Comparison of ENCODE assay signal across 14 mouse cellular contexts in the genomic region with DNA sequence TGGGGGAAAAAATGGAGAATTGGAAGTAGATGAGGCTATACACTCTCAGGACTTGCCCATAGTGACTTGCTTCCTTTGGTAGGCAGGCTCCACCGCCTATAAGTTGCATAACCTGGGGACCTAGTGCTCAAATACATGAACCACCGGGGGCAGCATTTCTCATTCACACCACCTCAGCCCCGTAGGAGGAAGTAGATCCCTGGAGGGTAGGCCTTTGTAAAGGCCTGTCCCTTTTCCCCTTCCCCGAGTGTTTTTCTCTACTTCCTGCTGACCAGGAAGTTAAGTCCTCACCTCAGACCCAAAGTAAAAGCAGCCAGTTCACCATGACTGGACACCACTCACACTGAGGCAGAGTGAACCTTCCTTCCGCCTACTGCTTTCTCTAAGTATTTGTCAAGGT.
A peak's percentile ranks its signal among the peaks of the same experiment; 100 is the strongest.
DNase-seq lines count a peak whose midpoint lies in the region; ATAC-seq and TF ChIP-seq lines count a peak whose summit lies in the region.
"Had no signal": no experiment of that assay in that cellular context is flagged by ENCODE, and none has a peak within 500 bp of the region (broad histone marks: within the 10 kb centered on the region; RNA-seq: fewer than 3 reads in every experiment).

No protein-coding gene starts in this region.

- ATAC-seq in kidney, postnatal 0 days (replicated peaks; ENCODE audit: low FRiP score, low read depth) = no peak
- no peak for ATAC-seq in kidney, embryonic 15.5 days (replicated peaks; ENCODE audit: low FRiP score)
- no peak for ATAC-seq in limb, embryonic 11.5 days (ENCODE audit: insufficient number of reproducible peaks, low FRiP score, low TSS enrichment, low read depth)

- no peaks in the 10 kb centered on the region for H3K36me3 ChIP-seq in kidney, postnatal 0 days (ENCODE audit: insufficient read depth, low read length)
- H3K36me3 ChIP-seq in kidney, embryonic 15.5 days = no peaks in the 10 kb centered on the region
- peaks cover 6% of the 10 kb centered on the region for H3K36me3 ChIP-seq in ES-Bruce4 (ENCODE audit: control insufficient read depth, insufficient read depth, low read length, poor library complexity, severe bottlenecking)
- no peaks in the 10 kb centered on the region for H3K36me3 ChIP-seq in limb, embryonic 11.5 days (ENCODE audit: control insufficient read depth, insufficient read depth, low read length)
- no peaks in the 10 kb centered on the region for H3K36me3 ChIP-seq in embryonic facial prominence, embryonic 10.5 days (replicated peaks)
- H3K36me3 ChIP-seq: forebrain, embryonic 12.5 days; hindbrain, embryonic 12.5 days; limb, embryonic 15.5 days; neural tube, embryonic 12.5 days had no signal

- no peak for TF ChIP-seq EP300 in ES-Bruce4 (IDR thresholded peaks at IDR 0.05; ENCODE audit: insufficient read depth, low read depth, low read length)

- no peak overlapping the region for H3K9ac ChIP-seq in kidney, postnatal 0 days (ENCODE audit: low read depth, low read length)
- no peak overlapping the region for H3K9ac ChIP-seq in kidney, embryonic 15.5 days
- H3K9ac ChIP-seq in ES-Bruce4 (ENCODE audit: low read depth, poor library complexity, severe bottlenecking) = no peak overlapping the region
- H3K9ac ChIP-seq in limb, embryonic 11.5 days (ENCODE audit: low read length) = no peak overlapping the region
- H3K9ac ChIP-seq: forebrain, embryonic 12.5 days; hindbrain, embryonic 12.5 days; limb, embryonic 15.5 days; neural tube, embryonic 12.5 days had no signal

- peak; percentile 36 for DNase-seq in kidney, postnatal 0 days (ENCODE audit: low spot score)
- DNase-seq in R1 (ENCODE audit: low read depth, low spot score) = peak; percentile 65
- DNase-seq in limb, embryonic 11.5 days (ENCODE audit: low spot score) = peak; percentile 16
- no peak for DNase-seq in adrenal gland, postnatal 25 days
- DNase-seq in embryonic facial prominence, embryonic 10.5 days (ENCODE audit: low spot score) = no peak
- DNase-seq: gastrocnemius, postnatal 36 days; layer of hippocampus, adult 9-11 months; lung, postnatal 4 days had no signal

- H3K4me3 ChIP-seq in kidney, postnatal 0 days (replicated peaks; ENCODE audit: low read depth, low read length) = no peak overlapping the region
- no peak overlapping the region for H3K4me3 ChIP-seq in kidney, embryonic 15.5 days (replicated peaks)
- no peak overlapping the region for H3K4me3 ChIP-seq in ES-Bruce4 (ENCODE audit: low read depth, low read length)
- H3K4me3 ChIP-seq in limb, embryonic 11.5 days (ENCODE audit: low read depth, low read length) = no peak overlapping the region
- no peak overlapping the region for H3K4me3 ChIP-seq in embryonic facial prominence, embryonic 10.5 days
- H3K4me3 ChIP-seq: forebrain, embryonic 12.5 days; hindbrain, embryonic 12.5 days; limb, embryonic 15.5 days; neural tube, embryonic 12.5 days had no signal

- no peak overlapping the region for H3K4me2 ChIP-seq in kidney, postnatal 0 days (ENCODE audit: low read length)
- no peak overlapping the region for H3K4me2 ChIP-seq in kidney, embryonic 15.5 days
- no peak overlapping the region for H3K4me2 ChIP-seq in limb, embryonic 11.5 days (ENCODE audit: low read depth, severe bottlenecking)
- H3K4me2 ChIP-seq: forebrain, embryonic 12.5 days; hindbrain, embryonic 12.5 days; limb, embryonic 15.5 days; neural tube, embryonic 12.5 days had no signal

- WGBS in kidney, postnatal 0 days = 68% methylated on average over 5 of the region's 5 CpGs
- WGBS in kidney, embryonic 15.5 days = 67% methylated on average over 5 of the region's 5 CpGs
- 78% methylated on average over 5 of the region's 5 CpGs for WGBS in limb, embryonic 11.5 days
- 75% methylated on average over 5 of the region's 5 CpGs for WGBS in embryonic facial prominence, embryonic 10.5 days

- no peak overlapping the region for H3K27ac ChIP-seq in kidney, postnatal 0 days
- H3K27ac ChIP-seq in kidney, embryonic 15.5 days = no peak overlapping the region
- no peak overlapping the region for H3K27ac ChIP-seq in ES-Bruce4 (ENCODE audit: insufficient read depth, low read length)
- H3K27ac ChIP-seq in limb, embryonic 11.5 days (replicated peaks; ENCODE audit: low read depth, low read length) = no peak overlapping the region
- no peak overlapping the region for H3K27ac ChIP-seq in embryonic facial prominence, embryonic 10.5 days (replicated peaks)
- H3K27ac ChIP-seq: forebrain, embryonic 12.5 days; hindbrain, embryonic 12.5 days; limb, embryonic 15.5 days; neural tube, embryonic 12.5 days had no signal

- TF ChIP-seq CTCF in kidney, postnatal 0 days (IDR thresholded peaks at IDR 0.05; ENCODE audit: low read depth) = peak; percentile 50; the same call in 1 of the 2 replicates
- TF ChIP-seq CTCF in ES-Bruce4 (IDR thresholded peaks at IDR 0.05; ENCODE audit: low read depth, low read length) = peak; percentile 35

- no peaks in the 10 kb centered on the region for H3K4me1 ChIP-seq in kidney, postnatal 0 days (replicated peaks; ENCODE audit: insufficient read depth, low read length)
- H3K4me1 ChIP-seq in kidney, embryonic 15.5 days = no peaks in the 10 kb centered on the region
- peaks cover 1% of the 10 kb centered on the region for H3K4me1 ChIP-seq in ES-Bruce4 (ENCODE audit: control insufficient read depth, insufficient read depth, low read length)
- H3K4me1 ChIP-seq in limb, embryonic 11.5 days (ENCODE audit: control insufficient read depth, insufficient read depth, low read length) = no peaks in the 10 kb centered on the region
- no peaks in the 10 kb centered on the region for H3K4me1 ChIP-seq in embryonic facial prominence, embryonic 10.5 days
- H3K4me1 ChIP-seq: forebrain, embryonic 12.5 days; hindbrain, embryonic 12.5 days; limb, embryonic 15.5 days; neural tube, embryonic 12.5 days had no signal

- no peak for TF ChIP-seq POLR2A in ES-Bruce4 (IDR thresholded peaks at IDR 0.05; ENCODE audit: insufficient read depth, low read length)

- no peaks in the 10 kb centered on the region for H3K27me3 ChIP-seq in kidney, postnatal 0 days (ENCODE audit: insufficient read depth, low read length)
- no peaks in the 10 kb centered on the region for H3K27me3 ChIP-seq in kidney, embryonic 15.5 days
- H3K27me3 ChIP-seq in ES-Bruce4 (ENCODE audit: control insufficient read depth, insufficient read depth, low read length, poor library complexity, severe bottlenecking) = no peaks in the 10 kb centered on the region
- H3K27me3 ChIP-seq in limb, embryonic 11.5 days (ENCODE audit: control insufficient read depth, insufficient read depth, low read length) = no peaks in the 10 kb centered on the region
- no peaks in the 10 kb centered on the region for H3K27me3 ChIP-seq in embryonic facial prominence, embryonic 10.5 days (replicated peaks; ENCODE audit: low read depth, poor library complexity, severe bottlenecking)
- H3K27me3 ChIP-seq: forebrain, embryonic 12.5 days; hindbrain, embryonic 12.5 days; limb, embryonic 15.5 days; neural tube, embryonic 12.5 days had no signal

- no peaks in the 10 kb centered on the region for H3K9me3 ChIP-seq in kidney, postnatal 0 days (replicated peaks; ENCODE audit: low read length)
- H3K9me3 ChIP-seq in kidney, embryonic 15.5 days (replicated peaks) = no peaks in the 10 kb centered on the region
- no peaks in the 10 kb centered on the region for H3K9me3 ChIP-seq in ES-Bruce4 (replicated peaks; ENCODE audit: control insufficient read depth, insufficient read depth, low read length, poor library complexity, severe bottlenecking)
- no peaks in the 10 kb centered on the region for H3K9me3 ChIP-seq in limb, embryonic 11.5 days (ENCODE audit: control insufficient read depth, low read length)
- no peaks in the 10 kb centered on the region for H3K9me3 ChIP-seq in embryonic facial prominence, embryonic 10.5 days
- H3K9me3 ChIP-seq: forebrain, embryonic 12.5 days; hindbrain, embryonic 12.5 days; limb, embryonic 15.5 days; neural tube, embryonic 12.5 days had no signal

Comparison
In these comparisons a context has a peak if more than half of its experiments do, and no peak if none do; other contexts are left out.
1. DNase-seq: peak in kidney, postnatal 0 days (single experiment), R1 (single experiment) and limb, embryonic 11.5 days (single experiment); none in adrenal gland, postnatal 25 days (single experiment) and embryonic facial prominence, embryonic 10.5 days (single experiment).